Mouse (Mus musculus): ENCODE measurements around the gene Arntl. TPM values are rescaled to one million over a fixed set of nuclear protein-coding genes. Genes with fewer than 3 reads are reported as not detected.

Arntl gene
- polyA plus RNA-seq, 1 experiment from 2014 or later: 9.7 TPM

DNA sequence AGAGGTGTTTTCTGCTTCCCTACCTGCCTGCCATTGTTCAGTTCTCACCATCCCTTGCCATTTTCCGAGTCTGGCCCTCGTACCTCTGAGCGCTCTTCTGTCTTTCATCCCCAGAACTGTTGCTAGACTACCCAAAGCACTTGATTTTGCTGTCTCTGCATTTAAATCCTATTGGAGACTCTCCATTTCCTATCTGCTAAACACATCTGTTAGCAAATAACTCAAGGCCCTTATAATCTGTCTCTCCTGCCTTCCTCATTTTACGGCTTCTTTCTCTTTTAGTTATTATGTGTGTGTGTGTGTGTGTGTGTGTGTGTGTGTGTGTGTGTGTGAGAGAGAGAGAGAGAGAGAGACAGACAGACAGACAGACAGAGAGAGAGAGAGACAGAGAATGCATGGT lies 90.5 kb downstream of the Arntl start:
- ATAC-seq (ENCODE audit: low FRiP score, low TSS enrichment): no peak
- no peak overlapping the region for H3K4me2 ChIP-seq (replicated peaks; ENCODE audit: low read depth, low read length)
- H3K9ac ChIP-seq (replicated peaks; ENCODE audit: low read length): no peak overlapping the region
- H3K36me3 ChIP-seq (ENCODE audit: insufficient read depth, low read length): peaks cover 3% of the 10 kb centered on the region; the same call in 1 of the 2 replicates
- H3K9me3 ChIP-seq (ENCODE audit: low read length): no peaks in the 10 kb centered on the region
- no peaks in the 10 kb centered on the region for H3K27me3 ChIP-seq (ENCODE audit: insufficient read depth, low read length)
- no peak overlapping the region for H3K27ac ChIP-seq (ENCODE audit: low read length)
- 88% methylated on average over 4 of the region's 4 CpGs for WGBS
- H3K4me1 ChIP-seq (ENCODE audit: insufficient read depth, low read length): peaks cover 7% of the 10 kb centered on the region
- H3K4me3 ChIP-seq (ENCODE audit: low read length): no peak overlapping the region

DNA sequence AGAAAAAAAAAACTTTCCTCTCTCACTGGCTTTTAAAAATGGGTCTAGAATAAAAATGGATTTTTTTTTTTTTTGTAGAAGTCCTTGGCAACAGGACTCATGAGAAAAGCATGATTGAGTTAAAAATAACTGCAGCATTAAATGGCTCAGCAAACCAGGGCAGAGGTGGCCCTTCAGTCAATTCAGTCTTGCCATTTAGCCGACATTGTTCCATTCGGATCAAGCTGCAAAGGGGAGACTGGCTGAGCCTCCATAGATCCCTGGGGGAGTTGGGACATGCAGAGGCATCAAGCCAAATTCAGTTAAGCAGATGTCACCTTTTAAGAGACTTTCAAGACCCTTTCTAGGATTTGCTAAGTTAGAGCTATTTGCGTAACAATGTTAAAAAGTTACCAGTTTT lies 102.9 kb downstream of the Arntl start:
- Histone ChIP-seq H3K9ac (replicated peaks; ENCODE audit: low read length) (no peak overlapping the region), H3K27ac (ENCODE audit: low read length) (no peak overlapping the region), H3K4me1 (ENCODE audit: insufficient read depth, low read length) (no peaks in the 10 kb centered on the region), H3K27me3 (ENCODE audit: insufficient read depth, low read length) (no peaks in the 10 kb centered on the region), H3K4me2 (replicated peaks; ENCODE audit: low read depth, low read length) (no peak overlapping the region), H3K9me3 (ENCODE audit: low read length) (no peaks in the 10 kb centered on the region), H3K36me3 (ENCODE audit: insufficient read depth, low read length) (peaks cover 5% of the 10 kb centered on the region; the same call in 1 of the 2 replicates), H3K4me3 (ENCODE audit: low read length) (no peak overlapping the region)
- 81% methylated on average over 3 of the region's 3 CpGs for WGBS
- ATAC-seq (ENCODE audit: low FRiP score, low TSS enrichment): no peak

DNA sequence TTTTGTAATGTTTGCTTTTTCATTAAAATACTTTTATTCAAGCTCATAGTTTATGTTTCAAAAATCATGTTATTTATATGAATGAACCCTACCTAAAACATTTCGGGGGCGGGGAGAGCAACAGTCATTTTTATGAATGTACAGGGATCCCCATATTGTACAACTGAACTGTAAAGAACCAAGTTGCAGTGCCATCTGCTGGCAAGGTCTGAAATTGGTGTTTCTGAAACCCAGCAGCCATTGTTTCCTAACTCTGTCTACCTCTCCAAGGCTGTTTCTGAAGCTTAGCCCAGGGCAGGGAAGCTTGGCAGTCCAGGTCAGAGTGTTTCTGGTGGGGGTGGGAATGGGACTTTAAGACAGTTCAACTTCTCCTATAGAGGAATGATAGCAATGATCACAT lies 104.5 kb downstream of the Arntl start:
- Histone ChIP-seq H3K27me3 (ENCODE audit: insufficient read depth, low read length) (no peaks in the 10 kb centered on the region), H3K9me3 (ENCODE audit: low read length) (no peaks in the 10 kb centered on the region), H3K9ac (replicated peaks; ENCODE audit: low read length) (no peak overlapping the region), H3K4me3 (ENCODE audit: low read length) (no peak overlapping the region), H3K4me2 (replicated peaks; ENCODE audit: low read depth, low read length) (no peak overlapping the region), H3K27ac (ENCODE audit: low read length) (no peak overlapping the region), H3K36me3 (ENCODE audit: insufficient read depth, low read length) (peaks cover 9% of the 10 kb centered on the region), H3K4me1 (ENCODE audit: insufficient read depth, low read length) (no peaks in the 10 kb centered on the region)
- WGBS: 28% methylated on average over 2 of the region's 2 CpGs
- no peak for ATAC-seq (ENCODE audit: low FRiP score, low TSS enrichment)

DNA sequence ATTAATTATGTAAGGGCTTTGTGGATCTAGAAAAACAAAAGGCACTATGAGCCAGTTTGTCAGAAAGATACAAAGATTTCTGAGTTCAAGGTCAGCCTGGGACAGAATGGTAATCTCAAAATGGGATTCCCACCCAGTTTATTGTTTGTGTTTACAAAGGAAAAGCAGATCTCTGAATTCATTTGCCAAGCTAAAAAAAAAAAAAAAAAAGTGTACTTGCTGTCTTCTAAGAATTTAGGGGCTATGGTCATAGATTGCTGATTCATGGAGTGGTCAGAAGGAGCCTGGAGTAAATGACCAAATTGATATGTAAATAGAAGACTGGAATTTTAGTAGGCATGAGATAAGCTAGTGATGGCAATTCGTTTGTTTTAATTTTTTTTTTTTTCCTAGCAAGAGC lies 112.9 kb downstream of the Arntl start:
- H3K36me3 ChIP-seq (ENCODE audit: insufficient read depth, low read length): peaks cover 5% of the 10 kb centered on the region; the same call in 1 of the 2 replicates
- no peak for ATAC-seq (ENCODE audit: low FRiP score, low TSS enrichment)
- no peak overlapping the region for H3K4me3 ChIP-seq (ENCODE audit: low read length)
- WGBS: 74% methylated on average over 1 of the region's 1 CpGs
- no peaks in the 10 kb centered on the region for H3K4me1 ChIP-seq (ENCODE audit: insufficient read depth, low read length)
- H3K4me2 ChIP-seq (replicated peaks; ENCODE audit: low read depth, low read length): no peak overlapping the region
- no peak overlapping the region for H3K27ac ChIP-seq (ENCODE audit: low read length)
- no peak overlapping the region for H3K9ac ChIP-seq (replicated peaks; ENCODE audit: low read length)
- no peaks in the 10 kb centered on the region for H3K9me3 ChIP-seq (ENCODE audit: low read length)
- H3K27me3 ChIP-seq (ENCODE audit: insufficient read depth, low read length): no peaks in the 10 kb centered on the region

DNA sequence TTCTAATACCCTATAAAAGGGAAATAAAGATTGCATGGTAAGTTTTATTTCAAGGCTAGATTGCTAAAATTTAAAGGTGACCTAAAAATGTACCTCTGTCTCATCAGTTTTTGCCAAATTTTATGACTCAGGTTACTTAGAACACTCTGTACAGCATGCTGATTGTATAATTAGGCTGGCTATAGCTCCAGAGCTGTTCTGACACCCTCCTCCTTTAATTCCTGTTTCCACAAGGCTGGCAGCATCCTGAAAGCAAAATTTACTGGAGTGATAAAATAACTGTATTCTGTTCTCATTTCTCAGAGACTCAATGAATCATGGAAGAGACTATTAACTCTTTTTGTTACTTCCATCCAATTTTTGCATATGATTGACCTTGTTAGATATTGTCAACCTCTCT lies 126.8 kb downstream of the Arntl start:
- no peak overlapping the region for H3K4me3 ChIP-seq (ENCODE audit: low read length)
- H3K4me2 ChIP-seq (replicated peaks; ENCODE audit: low read depth, low read length): no peak overlapping the region
- H3K9me3 ChIP-seq (ENCODE audit: low read length): no peaks in the 10 kb centered on the region
- H3K27ac ChIP-seq (ENCODE audit: low read length): no peak overlapping the region
- no peaks in the 10 kb centered on the region for H3K36me3 ChIP-seq (ENCODE audit: insufficient read depth, low read length)
- no peaks in the 10 kb centered on the region for H3K27me3 ChIP-seq (ENCODE audit: insufficient read depth, low read length)
- H3K9ac ChIP-seq (replicated peaks; ENCODE audit: low read length): no peak overlapping the region
- no peaks in the 10 kb centered on the region for H3K4me1 ChIP-seq (ENCODE audit: insufficient read depth, low read length)
- no peak for ATAC-seq (ENCODE audit: low FRiP score, low TSS enrichment)

DNA sequence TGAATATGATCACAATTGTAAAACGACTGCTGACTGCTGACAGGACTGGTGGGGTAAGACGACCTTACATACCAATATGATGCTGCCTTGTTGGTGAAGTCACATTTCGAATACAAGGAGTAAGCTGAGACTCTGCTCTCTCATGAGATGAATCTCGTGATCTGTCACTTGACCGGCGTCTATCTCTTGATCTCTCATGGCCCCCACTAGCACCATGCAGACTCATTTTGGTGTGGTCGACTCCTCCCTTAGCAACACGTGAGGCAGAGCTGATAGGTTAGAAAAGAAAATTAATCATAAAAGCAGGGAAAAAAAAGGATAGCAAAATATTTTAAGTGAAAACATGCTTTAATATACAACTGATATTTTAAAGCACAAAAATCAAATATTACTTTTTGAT lies 128.0 kb downstream of the Arntl start:
- Histone ChIP-seq H3K27me3 (ENCODE audit: insufficient read depth, low read length) (no peaks in the 10 kb centered on the region), H3K9me3 (ENCODE audit: low read length) (no peaks in the 10 kb centered on the region), H3K4me2 (replicated peaks; ENCODE audit: low read depth, low read length) (no peak overlapping the region), H3K27ac (ENCODE audit: low read length) (no peak overlapping the region), H3K36me3 (ENCODE audit: insufficient read depth, low read length) (no peaks in the 10 kb centered on the region), H3K4me1 (ENCODE audit: insufficient read depth, low read length) (no peaks in the 10 kb centered on the region), H3K9ac (replicated peaks; ENCODE audit: low read length) (no peak overlapping the region), H3K4me3 (ENCODE audit: low read length) (no peak overlapping the region)
- WGBS: 80% methylated on average over 8 of the region's 8 CpGs
- no peak for ATAC-seq (ENCODE audit: low FRiP score, low TSS enrichment)

DNA sequence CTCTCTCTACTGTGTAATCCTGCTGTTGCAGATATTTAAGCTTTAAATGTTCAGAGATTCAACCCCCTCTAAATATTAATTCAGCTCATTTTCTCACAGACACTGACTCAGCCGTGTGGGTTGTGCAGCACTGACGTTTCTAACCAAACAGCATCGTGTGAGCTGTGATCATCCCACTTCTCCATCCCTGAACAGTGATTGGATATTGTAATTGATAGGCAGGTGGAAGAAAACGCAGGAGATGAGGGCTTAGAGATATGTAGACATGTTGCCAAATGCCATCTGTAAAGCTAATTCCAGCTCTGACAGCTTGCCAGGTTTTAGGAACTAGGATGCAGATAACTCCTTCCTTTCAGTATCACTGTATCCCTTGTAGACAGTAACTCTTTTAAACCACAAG lies 140.0 kb downstream of the Arntl start:
- Histone ChIP-seq H3K27ac (ENCODE audit: low read length) (no peak overlapping the region), H3K9me3 (ENCODE audit: low read length) (no peaks in the 10 kb centered on the region), H3K4me2 (replicated peaks; ENCODE audit: low read depth, low read length) (no peak overlapping the region), H3K9ac (replicated peaks; ENCODE audit: low read length) (no peak overlapping the region), H3K4me1 (ENCODE audit: insufficient read depth, low read length) (no peaks in the 10 kb centered on the region), H3K36me3 (ENCODE audit: insufficient read depth, low read length) (no peaks in the 10 kb centered on the region), H3K27me3 (ENCODE audit: insufficient read depth, low read length) (no peaks in the 10 kb centered on the region), H3K4me3 (ENCODE audit: low read length) (no peak overlapping the region)
- 51% methylated on average over 4 of the region's 4 CpGs for WGBS
- ATAC-seq (ENCODE audit: low FRiP score, low TSS enrichment): no peak

DNA sequence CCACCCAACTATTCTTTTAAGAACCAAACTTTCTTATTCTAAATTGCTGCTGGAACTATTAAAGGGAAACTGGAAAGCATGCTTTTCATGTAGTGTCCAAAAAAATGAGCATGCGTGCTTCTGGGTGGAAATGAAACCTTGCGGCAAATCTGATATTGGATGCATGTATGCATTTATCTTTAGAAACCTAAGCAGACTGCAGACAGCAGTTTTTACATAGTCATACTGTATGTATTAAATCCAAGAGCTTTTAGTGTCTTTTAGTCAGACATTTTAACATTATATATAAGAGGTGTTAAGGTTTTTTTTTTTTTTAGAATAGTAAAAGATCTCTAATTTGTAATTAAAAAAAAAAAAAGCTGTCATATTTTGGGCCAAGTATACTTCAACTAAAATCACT lies 140.4 kb downstream of the Arntl start:
- no peak overlapping the region for H3K4me3 ChIP-seq (ENCODE audit: low read length)
- H3K9ac ChIP-seq (replicated peaks; ENCODE audit: low read length): no peak overlapping the region
- H3K27ac ChIP-seq (ENCODE audit: low read length): no peak overlapping the region
- no peak for ATAC-seq (ENCODE audit: low FRiP score, low TSS enrichment)
- no peaks in the 10 kb centered on the region for H3K4me1 ChIP-seq (ENCODE audit: insufficient read depth, low read length)
- no peak overlapping the region for H3K4me2 ChIP-seq (replicated peaks; ENCODE audit: low read depth, low read length)
- H3K9me3 ChIP-seq (ENCODE audit: low read length): no peaks in the 10 kb centered on the region
- no peaks in the 10 kb centered on the region for H3K27me3 ChIP-seq (ENCODE audit: insufficient read depth, low read length)
- H3K36me3 ChIP-seq (ENCODE audit: insufficient read depth, low read length): no peaks in the 10 kb centered on the region
- 94% methylated on average over 2 of the region's 2 CpGs for WGBS

DNA sequence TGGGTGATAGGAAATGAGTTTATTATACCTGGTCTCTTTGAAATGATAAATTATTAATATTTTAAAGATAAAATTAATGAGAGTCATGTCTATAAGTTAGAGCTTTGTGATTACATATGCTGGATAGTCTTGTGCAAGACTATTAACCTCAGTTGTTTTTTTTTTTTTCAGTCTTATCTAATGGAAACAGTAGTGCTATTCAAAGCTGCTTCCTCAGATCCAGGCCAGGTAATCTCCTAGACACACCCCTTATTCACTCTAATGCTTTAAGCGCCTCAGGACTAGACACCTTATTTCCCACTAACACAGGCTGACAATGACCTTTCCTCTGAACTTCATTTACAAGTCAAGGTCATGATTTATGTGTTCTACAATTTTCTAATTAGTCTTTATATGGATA lies 141.8 kb downstream of the Arntl start:
- no peaks in the 10 kb centered on the region for H3K36me3 ChIP-seq (ENCODE audit: insufficient read depth, low read length)
- no peaks in the 10 kb centered on the region for H3K9me3 ChIP-seq (ENCODE audit: low read length)
- 76% methylated on average over 1 of the region's 1 CpGs for WGBS
- H3K9ac ChIP-seq (replicated peaks; ENCODE audit: low read length): no peak overlapping the region
- no peak overlapping the region for H3K4me3 ChIP-seq (ENCODE audit: low read length)
- no peaks in the 10 kb centered on the region for H3K27me3 ChIP-seq (ENCODE audit: insufficient read depth, low read length)
- H3K4me2 ChIP-seq (replicated peaks; ENCODE audit: low read depth, low read length): no peak overlapping the region
- H3K27ac ChIP-seq (ENCODE audit: low read length): no peak overlapping the region
- H3K4me1 ChIP-seq (ENCODE audit: insufficient read depth, low read length): no peaks in the 10 kb centered on the region
- no peak for ATAC-seq (ENCODE audit: low FRiP score, low TSS enrichment)

Measured in kidney, embryonic 16.5 days (tissue).